22 mouse cellular contexts compared by ENCODE assay signal in the genomic region with DNA sequence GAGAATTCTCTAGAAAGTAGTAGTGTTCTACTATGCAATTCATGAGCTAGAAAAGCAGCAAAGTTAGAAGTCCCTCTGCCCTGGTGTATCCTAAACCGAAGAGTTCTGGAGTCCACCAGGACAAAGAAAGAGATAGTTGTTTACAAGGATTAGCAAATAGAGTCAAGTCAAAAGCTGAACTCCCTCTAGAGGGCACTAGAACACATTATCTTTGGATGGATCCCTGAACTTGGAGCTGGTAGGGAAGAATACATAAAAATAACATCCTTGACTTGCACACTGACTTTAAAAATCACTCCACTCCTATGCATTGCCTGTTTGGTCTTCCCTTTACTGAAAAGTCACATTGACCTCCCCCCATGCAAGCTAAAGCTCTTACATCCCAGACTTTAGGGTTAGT.
DNase-seq lines count a peak whose midpoint lies in the region; ATAC-seq and TF ChIP-seq lines count a peak whose summit lies in the region.
"Had no signal": no experiment of that assay in that cellular context is flagged by ENCODE, and none has a peak within 500 bp of the region (broad histone marks: within the 10 kb centered on the region; RNA-seq: fewer than 3 reads in every experiment).

No protein-coding gene starts in this region.

- no peak overlapping the region for H3K27ac ChIP-seq in kidney, postnatal 0 days
- H3K27ac ChIP-seq in kidney, embryonic 16.5 days (ENCODE audit: low read length): no peak overlapping the region
- H3K27ac ChIP-seq: embryonic facial prominence, embryonic 13.5 days; forebrain, embryonic 13.5 days; hindbrain, embryonic 10.5 days; hindbrain, embryonic 14.5 days had no signal

- no peaks in the 10 kb centered on the region for H3K9me3 ChIP-seq in kidney, postnatal 0 days (replicated peaks; ENCODE audit: low read length)
- no peaks in the 10 kb centered on the region for H3K9me3 ChIP-seq in kidney, embryonic 16.5 days (ENCODE audit: low read length)
- H3K9me3 ChIP-seq: forebrain, embryonic 13.5 days; G1E had no signal

- no peaks in the 10 kb centered on the region for H3K36me3 ChIP-seq in kidney, postnatal 0 days (ENCODE audit: insufficient read depth, low read length)
- H3K36me3 ChIP-seq in kidney, embryonic 16.5 days (ENCODE audit: insufficient read depth, low read length): no peaks in the 10 kb centered on the region
- H3K36me3 ChIP-seq: embryonic facial prominence, embryonic 13.5 days; G1E; heart, embryonic 12.5 days; hindbrain, embryonic 10.5 days had no signal

- no peak overlapping the region for H3K4me2 ChIP-seq in kidney, postnatal 0 days (ENCODE audit: low read length)
- H3K4me2 ChIP-seq in kidney, embryonic 16.5 days (replicated peaks; ENCODE audit: low read depth, low read length): no peak overlapping the region
- H3K4me2 ChIP-seq: embryonic facial prominence, embryonic 13.5 days; forebrain, embryonic 13.5 days; heart, embryonic 12.5 days; hindbrain, embryonic 14.5 days had no signal

- H3K27me3 ChIP-seq in kidney, postnatal 0 days (ENCODE audit: insufficient read depth, low read length): no peaks in the 10 kb centered on the region
- H3K27me3 ChIP-seq in kidney, embryonic 16.5 days (ENCODE audit: insufficient read depth, low read length): no peaks in the 10 kb centered on the region
- H3K27me3 ChIP-seq: embryonic facial prominence, embryonic 13.5 days; forebrain, embryonic 13.5 days; heart, embryonic 12.5 days had no signal

- no peak overlapping the region for H3K9ac ChIP-seq in kidney, postnatal 0 days (ENCODE audit: low read depth, low read length)
- no peak overlapping the region for H3K9ac ChIP-seq in kidney, embryonic 16.5 days (replicated peaks; ENCODE audit: low read length)
- H3K9ac ChIP-seq: embryonic facial prominence, embryonic 13.5 days; forebrain, embryonic 13.5 days; heart, embryonic 12.5 days; hindbrain, embryonic 14.5 days had no signal

- no peaks in the 10 kb centered on the region for H3K4me1 ChIP-seq in kidney, postnatal 0 days (replicated peaks; ENCODE audit: insufficient read depth, low read length)
- no peaks in the 10 kb centered on the region for H3K4me1 ChIP-seq in kidney, embryonic 16.5 days (ENCODE audit: insufficient read depth, low read length)
- H3K4me1 ChIP-seq: embryonic facial prominence, embryonic 13.5 days; forebrain, embryonic 13.5 days; heart, embryonic 12.5 days; hindbrain, embryonic 10.5 days had no signal

- TF ChIP-seq CTCF in kidney, postnatal 0 days (IDR thresholded peaks at IDR 0.05; ENCODE audit: low read depth): peak; percentile 21; the same call in 1 of the 2 replicates

- WGBS in kidney, postnatal 0 days: 87% methylated on average over 1 of the region's 1 CpGs
- WGBS in kidney, embryonic 16.5 days: 84% methylated on average over 1 of the region's 1 CpGs

- DNase-seq in frontal cortex, postnatal 10 days (ENCODE audit: low spot score in 2 of 2): no peak
- DNase-seq in kidney, postnatal 0 days (ENCODE audit: low spot score): no peak
- DNase-seq in ES-CJ7 (ENCODE audit: low read depth, low spot score): peak; percentile 19
- DNase-seq in R1 (ENCODE audit: low read depth, low spot score): peak; percentile 35
- no peak for DNase-seq in lung, postnatal 14 days
- DNase-seq: adrenal gland, adult 8-10 months; adrenal gland, postnatal 36 days; cerebellum, adult 11 months; cerebellum, adult 8-10 months; cerebellum, postnatal 14 days; gastrocnemius, postnatal 14 days had no signal

- no peak overlapping the region for H3K4me3 ChIP-seq in kidney, postnatal 0 days (replicated peaks; ENCODE audit: low read depth, low read length)
- no peak overlapping the region for H3K4me3 ChIP-seq in kidney, embryonic 16.5 days (ENCODE audit: low read length)
- H3K4me3 ChIP-seq: embryonic facial prominence, embryonic 13.5 days; forebrain, embryonic 13.5 days; heart, embryonic 12.5 days; hindbrain, embryonic 10.5 days had no signal

- peak; percentile 55; the same call in 1 of the 2 replicates for ATAC-seq in frontal cortex, adult (ENCODE audit: low TSS enrichment)
- no peak for ATAC-seq in kidney, postnatal 0 days (replicated peaks; ENCODE audit: low FRiP score, low read depth)
- ATAC-seq in kidney, embryonic 16.5 days (ENCODE audit: low FRiP score, low TSS enrichment): no peak
- no peak for ATAC-seq in granulocyte monocyte progenitor cell, adult 5-6 weeks (replicated peaks; ENCODE audit: poor library complexity, severe bottlenecking)
- ATAC-seq: forebrain, embryonic 13.5 days; inflammation-experienced regulatory T-cells, adult 6 months; intestine, postnatal 0 days had no signal

Comparison
In these comparisons a context has a peak if more than half of its experiments do, and no peak if none do; other contexts are left out.
1. DNase-seq: peak in ES-CJ7 (single experiment) and R1 (single experiment); none in frontal cortex, postnatal 10 days (0 of 2), kidney, postnatal 0 days (single experiment) and lung, postnatal 14 days (single experiment).